Mouse (Mus musculus): ENCODE results near the gene Mtap. TPM values are rescaled to one million over a fixed set of nuclear protein-coding genes. Genes with fewer than 3 reads are reported as not detected.

Mtap gene
- total and polyA plus RNA-seq, 2 experiments from 2014 or later, result 8.1 to 18.0 TPM

GRCm38 (mm10) chr4:89200806-89201205 is 63.9 kb downstream of the Mtap start:
- H3K9ac ChIP-seq, result no peak overlapping the region
- no peak overlapping the region for H3K27ac ChIP-seq (ENCODE audit: low read depth, low read length)
- no peak for ATAC-seq

DNA sequence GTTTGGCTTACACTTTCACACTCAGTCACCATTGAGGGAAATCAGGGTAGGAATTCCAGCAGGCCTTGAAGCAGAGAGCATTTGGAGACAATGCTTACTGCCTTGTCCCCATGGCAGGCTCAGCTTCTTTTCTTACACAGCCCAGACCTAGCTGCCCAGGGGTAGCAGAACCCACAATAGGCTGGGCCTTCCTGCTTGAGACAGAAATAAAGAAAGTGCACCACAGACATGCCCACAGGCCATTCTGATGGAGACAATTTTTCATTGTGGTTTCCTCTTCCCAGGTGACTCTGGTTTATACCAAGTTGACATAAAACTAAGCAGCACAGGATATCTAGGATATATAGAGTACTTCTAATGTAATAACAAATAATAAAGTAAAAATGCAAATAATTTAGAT is 72.4 kb downstream of the Mtap start:
- H3K9ac ChIP-seq, result no peak overlapping the region
- H3K27ac ChIP-seq (ENCODE audit: low read depth, low read length), result no peak overlapping the region
- H3K9me3 ChIP-seq (ENCODE audit: low read length), result no peaks in the 10 kb centered on the region
- H3K36me3 ChIP-seq (ENCODE audit: insufficient read depth), result no peaks in the 10 kb centered on the region
- H3K4me3 ChIP-seq (ENCODE audit: low read depth, low read length), result no peak overlapping the region
- ATAC-seq (no peak), DNase-seq (no peak)
- H3K4me1 ChIP-seq (ENCODE audit: insufficient read depth), result no peaks in the 10 kb centered on the region
- no peak overlapping the region for H3K4me2 ChIP-seq (ENCODE audit: low read depth)
- H3K27me3 ChIP-seq (ENCODE audit: insufficient read depth, low read length), result no peaks in the 10 kb centered on the region
- TF ChIP-seq CTCF (IDR thresholded peaks at IDR 0.05; ENCODE audit: low read depth), result no peak

More at GRCm38 (mm10) chr4:89200806-89201205, 63.9 kb downstream of the Mtap start:
- Histone ChIP-seq H3K4me1 (ENCODE audit: insufficient read depth) (no peaks in the 10 kb centered on the region), H3K4me2 (ENCODE audit: low read depth) (no peak overlapping the region), H3K9me3 (ENCODE audit: low read length) (no peaks in the 10 kb centered on the region), H3K27me3 (ENCODE audit: insufficient read depth, low read length) (no peaks in the 10 kb centered on the region), H3K36me3 (ENCODE audit: insufficient read depth) (no peaks in the 10 kb centered on the region), H3K4me3 (ENCODE audit: low read depth, low read length) (no peak overlapping the region)
- DNase-seq, result no peak
- 90% methylated on average over 1 of the region's 1 CpGs for WGBS
- no peak for TF ChIP-seq CTCF (IDR thresholded peaks at IDR 0.05; ENCODE audit: low read depth)

GRCm38 (mm10) chr4:89210314-89210713 is 73.4 kb downstream of the Mtap start:
- H3K4me2 ChIP-seq (ENCODE audit: low read depth), result no peak overlapping the region
- H3K27ac ChIP-seq (ENCODE audit: low read depth, low read length), result no peak overlapping the region
- no peak for TF ChIP-seq CTCF (IDR thresholded peaks at IDR 0.05; ENCODE audit: low read depth)
- ATAC-seq (no peak), DNase-seq (no peak)
- H3K4me1 ChIP-seq (ENCODE audit: insufficient read depth), result no peaks in the 10 kb centered on the region
- no peaks in the 10 kb centered on the region for H3K36me3 ChIP-seq (ENCODE audit: insufficient read depth)
- no peak overlapping the region for H3K9ac ChIP-seq
- WGBS, result 84% methylated on average over 7 of the region's 7 CpGs
- no peak overlapping the region for H3K4me3 ChIP-seq (ENCODE audit: low read depth, low read length)
- no peaks in the 10 kb centered on the region for H3K9me3 ChIP-seq (ENCODE audit: low read length)
- H3K27me3 ChIP-seq (ENCODE audit: insufficient read depth, low read length), result no peaks in the 10 kb centered on the region

DNA sequence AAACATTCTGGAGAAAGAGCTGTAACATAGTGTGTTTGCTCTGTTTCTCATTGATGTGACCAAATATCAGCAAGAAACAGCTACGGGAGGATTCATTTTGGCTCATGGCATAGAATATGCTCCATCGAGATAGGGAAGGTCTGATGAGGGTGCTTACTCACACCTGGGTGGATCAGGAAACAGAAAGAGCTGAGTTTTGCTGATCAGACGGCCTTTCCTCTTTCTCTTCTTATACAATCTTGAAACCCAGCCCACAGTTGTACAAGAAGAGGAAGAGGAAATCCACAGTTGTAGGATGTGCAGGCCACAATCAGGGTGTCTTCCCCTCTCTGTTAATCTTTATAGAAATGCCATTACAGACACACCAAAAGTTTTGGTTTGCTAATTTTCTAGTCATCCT is 75.3 kb downstream of the Mtap start:
- no peak overlapping the region for H3K27ac ChIP-seq (ENCODE audit: low read depth, low read length)
- ATAC-seq, result no peak
- 85% methylated on average over 3 of the region's 3 CpGs for WGBS

More for the DNA sequence above, 75.3 kb downstream of the Mtap start:
- H3K9ac ChIP-seq, result no peak overlapping the region
- no peaks in the 10 kb centered on the region for H3K27me3 ChIP-seq (ENCODE audit: insufficient read depth, low read length)
- H3K4me1 ChIP-seq (ENCODE audit: insufficient read depth), result no peaks in the 10 kb centered on the region
- DNase-seq, result no peak
- no peak overlapping the region for H3K4me2 ChIP-seq (ENCODE audit: low read depth)
- no peaks in the 10 kb centered on the region for H3K9me3 ChIP-seq (ENCODE audit: low read length)
- TF ChIP-seq CTCF (IDR thresholded peaks at IDR 0.05; ENCODE audit: low read depth), result no peak
- no peaks in the 10 kb centered on the region for H3K36me3 ChIP-seq (ENCODE audit: insufficient read depth)
- no peak overlapping the region for H3K4me3 ChIP-seq (ENCODE audit: low read depth, low read length)

Other genes with a start within 250 kb of the Mtap start
- gene Cdkn2a, start 157.5 kb downstream of the Mtap start, total RNA-seq (2014; rRNA removed), result not detected in 2 replicates
- gene Cdkn2a, start 157.5 kb downstream of the Mtap start, polyA plus RNA-seq (2015; fragmentation: Nextera tagmentation; extraction: Ambion mirVana), result not detected in 2 replicates
- 0.54 and 1.5 TPM in 2 replicates for gene Cdkn2b, start 173.9 kb downstream of the Mtap start, total RNA-seq (2014; rRNA removed)
- 2.0 and 2.3 TPM in 2 replicates for gene Cdkn2b, start 173.9 kb downstream of the Mtap start, polyA plus RNA-seq (2015; fragmentation: Nextera tagmentation; extraction: Ambion mirVana)

Measured in forebrain, postnatal 0 days (tissue).